In the genomic region with DNA sequence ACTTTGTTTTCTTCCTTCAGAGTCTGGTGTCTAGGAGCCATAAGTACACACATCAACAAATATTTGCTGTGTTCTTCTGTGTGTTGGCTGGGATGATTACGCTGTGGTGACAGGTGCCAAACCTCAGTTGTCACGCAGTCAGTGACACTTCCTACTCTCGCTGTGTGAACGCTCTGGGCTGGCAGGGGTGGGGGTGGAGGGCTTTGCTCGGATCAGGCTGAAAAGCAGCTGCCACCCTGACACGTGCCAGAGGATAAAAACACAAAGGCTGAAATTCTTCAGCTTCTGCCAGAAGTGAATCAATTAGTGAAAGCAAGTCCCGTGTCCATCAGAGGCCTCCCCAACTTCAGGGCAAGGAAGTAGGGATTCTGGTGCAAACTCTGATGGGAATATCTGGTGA, we compare ENCODE assay signal across 10 mouse cellular contexts. TPM values are rescaled to one million over a fixed set of nuclear protein-coding genes. Genes with fewer than 3 reads are reported as not detected.
A peak's percentile ranks its signal among the peaks of the same experiment; 100 is the strongest.
DNase-seq lines count a peak whose midpoint lies in the region; ATAC-seq and TF ChIP-seq lines count a peak whose summit lies in the region.
"Had no signal": no experiment of that assay in that cellular context is flagged by ENCODE, and none has a peak within 500 bp of the region (broad histone marks: within the 10 kb centered on the region; RNA-seq: fewer than 3 reads in every experiment).

No protein-coding gene starts in this region.

- H3K4me2 ChIP-seq in liver, postnatal 0 days (ENCODE audit: low read depth, low read length), result no peak overlapping the region
- H3K4me2 ChIP-seq: stomach, embryonic 15.5 days had no signal

- no peaks in the 10 kb centered on the region; the same call in 1 of the 2 replicates for H3K27me3 ChIP-seq in liver, postnatal 0 days (ENCODE audit: insufficient read depth, low read length)
- H3K27me3 ChIP-seq: stomach, embryonic 15.5 days had no signal

- peak; percentile 37 for DNase-seq in liver, postnatal 0 days
- no peak for DNase-seq in liver
- DNase-seq in thymus, postnatal 14 days, result peak; percentile 80
- DNase-seq in layer of hippocampus, adult 18-20 months (ENCODE audit: low spot score in 2 of 2), result no peak
- DNase-seq: gastrocnemius, adult 2 months; kidney, adult 8-10 months had no signal

- H3K9ac ChIP-seq in liver, postnatal 0 days (replicated peaks), result no peak overlapping the region
- H3K9ac ChIP-seq: stomach, embryonic 15.5 days had no signal

- H3K9me3 ChIP-seq in liver, postnatal 0 days (ENCODE audit: low read length), result no peaks in the 10 kb centered on the region
- H3K9me3 ChIP-seq: stomach, embryonic 15.5 days had no signal

- no peak for TF ChIP-seq CTCF in liver, postnatal 0 days (IDR thresholded peaks at IDR 0.05; ENCODE audit: low read depth)

- WGBS in liver, postnatal 0 days (ENCODE audit: insufficient replicate concordance), result 20% methylated on average over 7 of the region's 7 CpGs

- H3K4me1 ChIP-seq in liver, postnatal 0 days (ENCODE audit: insufficient read depth), result no peaks in the 10 kb centered on the region
- H3K4me1 ChIP-seq: stomach, embryonic 15.5 days had no signal

- ATAC-seq in liver, postnatal 0 days, result 0 out of 2 replicates have a peak, but pooled peaks have one; percentile 35
- peak; percentile 41; the same call in 1 of the 2 replicates for ATAC-seq in granulocyte monocyte progenitor cell, adult 5-6 weeks (replicated peaks; ENCODE audit: poor library complexity, severe bottlenecking)
- ATAC-seq in megakaryocyte-erythroid progenitor cell, adult 5-6 weeks (replicated peaks; ENCODE audit: low FRiP score, low TSS enrichment, poor library complexity, severe bottlenecking), result peak; percentile 51
- no peak for ATAC-seq in frontal cortex, adult (ENCODE audit: low TSS enrichment)

- no peaks in the 10 kb centered on the region for H3K36me3 ChIP-seq in liver, postnatal 0 days (replicated peaks; ENCODE audit: insufficient read depth, low read length)
- H3K36me3 ChIP-seq: stomach, embryonic 15.5 days had no signal

- no peak overlapping the region for H3K4me3 ChIP-seq in liver, postnatal 0 days (ENCODE audit: low read depth, low read length)
- H3K4me3 ChIP-seq: gastrocnemius, adult 2 months; stomach, embryonic 15.5 days had no signal

- no peak for TF ChIP-seq EP300 in liver, postnatal 0 days (IDR thresholded peaks at IDR 0.05; ENCODE audit: low read depth)

- H3K27ac ChIP-seq in liver, postnatal 0 days (ENCODE audit: low read depth), result peak overlapping the region; percentile 55; the same call in 1 of the 2 replicates
- H3K27ac ChIP-seq: gastrocnemius, adult 2 months; stomach, embryonic 15.5 days had no signal

RNA-seq across cellular contexts. Expression of a gene that starts 20.0 kb away (rescaled TPM):
- 14.6 and 18.1 TPM in 2 replicates for polyA plus RNA-seq in liver, postnatal 0 days (2015; fragmentation: Nextera tagmentation; extraction: Ambion mirVana)
- 3.9 and 5.2 TPM in 2 replicates for total RNA-seq in granulocyte monocyte progenitor cell, adult 5-6 weeks (2014; fragmentation: Nextera tagmentation)
- total RNA-seq in granulocyte monocyte progenitor cell, adult 5-6 weeks (2017), result 8.2 and 8.5 TPM in 2 replicates
- total RNA-seq in megakaryocyte-erythroid progenitor cell, adult 5-6 weeks (2014; fragmentation: Nextera tagmentation), result 9.9 and 13.4 TPM in 2 replicates
- 3.2 and 11.0 TPM in 2 replicates for total RNA-seq in megakaryocyte-erythroid progenitor cell, adult 5-6 weeks (2017)
- 1 to 10 TPM; 7.5 to 9.4 TPM for total RNA-seq in layer of hippocampus, adult 18-20 months (2021)

Comparison
In these comparisons a context has a peak if more than half of its experiments do, and no peak if none do; other contexts are left out.
1. DNase-seq: peak in liver, postnatal 0 days (single experiment) and thymus, postnatal 14 days (single experiment); none in liver (single experiment) and layer of hippocampus, adult 18-20 months (0 of 2).